Mouse (Mus musculus) testis, adult 2 months (tissue): Measurements from ENCODE around the gene Mbtps1.

Experiments used
- CTCF ChIP-seq: fragments of 200-500 bp; IDR thresholded peaks from 2 replicates; pipeline ENCODE4 v1.5.1; 2012; ENCODE audit warnings: low read depth, mild to moderate bottlenecking, inconsistent platforms, low read length, moderate library complexity; ENCODE audit not compliant: control insufficient read depth, insufficient read depth, insufficient replicate concordance
- POLR2A ChIP-seq: fragments of 200-500 bp; IDR thresholded peaks from 2 replicates; pipeline ENCODE4 v1.6.1; 2012; ENCODE audit warnings: low read depth, mild to moderate bottlenecking, inconsistent platforms, low read length, moderate library complexity; ENCODE audit not compliant: control insufficient read depth

GRCm38 (mm10) chr8:119528762-119529161, 29.8 kb downstream of the Mbtps1 start:
- TF ChIP-seq POLR2A (no peak), CTCF (no peak)
